Mouse (Mus musculus): Measurements from ENCODE around the gene Apom. TPM values are rescaled to one million over a fixed set of nuclear protein-coding genes. Genes with fewer than 3 reads are reported as not detected.

The Apom gene
- total RNA-seq, 2 experiments from 2014 or later, result not detected

GRCm38 (mm10) chr17:35079778-35080177 lies 52.1 kb downstream of the Apom start:
- peak; percentile 93 for ATAC-seq (replicated peaks; ENCODE audit: low FRiP score, low TSS enrichment, poor library complexity, severe bottlenecking)

Other genes with a start within 250 kb of the Apom start
Only the 30 nearest of the 41 such genes appear.
- gene Lsm2, start 150.2 kb downstream of the Apom start, total RNA-seq (2014; fragmentation: Nextera tagmentation), result 269 and 281 TPM in 2 replicates
- gene Lsm2, start 150.2 kb downstream of the Apom start, total RNA-seq (2017), result 34.8 and 79.7 TPM in 2 replicates
- 137 and 213 TPM in 2 replicates for gene Vars, start 131.1 kb downstream of the Apom start, total RNA-seq (2014; fragmentation: Nextera tagmentation)
- gene Vars, start 131.1 kb downstream of the Apom start, total RNA-seq (2017), result 226 and 342 TPM in 2 replicates
- 0.31 and 0.54 TPM in 2 replicates for gene Vwa7, start 115.5 kb downstream of the Apom start, total RNA-seq (2014; fragmentation: Nextera tagmentation)
- gene Vwa7, start 115.5 kb downstream of the Apom start, total RNA-seq (2017), result 0.15 and 0.19 TPM in 2 replicates
- 9.4 and 14.7 TPM in 2 replicates for gene Sapcd1, start 104.0 kb downstream of the Apom start, total RNA-seq (2014; fragmentation: Nextera tagmentation)
- 4.2 TPM in 1 of 2 replicates, not detected in the other for gene Sapcd1, start 104.0 kb downstream of the Apom start, total RNA-seq (2017)
- 10.0 and 10.6 TPM in 2 replicates for gene Msh5, start 85.3 kb downstream of the Apom start, total RNA-seq (2014; fragmentation: Nextera tagmentation)
- 2.4 and 3.1 TPM in 2 replicates for gene Msh5, start 85.3 kb downstream of the Apom start, total RNA-seq (2017)
- 126 and 137 TPM in 2 replicates for gene Clic1, start 82.1 kb downstream of the Apom start, total RNA-seq (2014; fragmentation: Nextera tagmentation)
- gene Clic1, start 82.1 kb downstream of the Apom start, total RNA-seq (2017), result 137 and 183 TPM in 2 replicates
- 2.7 and 7.6 TPM in 2 replicates for gene Ddah2, start 73.0 kb downstream of the Apom start, total RNA-seq (2014; fragmentation: Nextera tagmentation)
- 4.6 and 21.4 TPM in 2 replicates for gene Ddah2, start 73.0 kb downstream of the Apom start, total RNA-seq (2017)
- gene Ly6g6c, start 66.7 kb downstream of the Apom start, total RNA-seq (2014; fragmentation: Nextera tagmentation), result not detected in 2 replicates
- not detected in 2 replicates for gene Ly6g6c, start 66.7 kb downstream of the Apom start, total RNA-seq (2017)
- 0.32 TPM in 1 of 2 replicates, not detected in the other for gene Mpig6b, start 65.9 kb downstream of the Apom start, total RNA-seq (2014; fragmentation: Nextera tagmentation)
- gene Mpig6b, start 65.9 kb downstream of the Apom start, total RNA-seq (2017), result not detected in 2 replicates
- gene Ly6g6e, start 55.1 kb downstream of the Apom start, total RNA-seq (2014; fragmentation: Nextera tagmentation), result not detected in 2 replicates
- not detected in 2 replicates for gene Ly6g6e, start 55.1 kb downstream of the Apom start, total RNA-seq (2017)
- gene Ly6g6d, start 54.0 kb downstream of the Apom start, total RNA-seq (2014; fragmentation: Nextera tagmentation), result not detected in 2 replicates
- gene Ly6g6d, start 54.0 kb downstream of the Apom start, total RNA-seq (2017), result not detected in 2 replicates
- gene Ly6g6f, start 46.4 kb downstream of the Apom start, total RNA-seq (2014; fragmentation: Nextera tagmentation), result not detected in 2 replicates
- not detected in 2 replicates for gene Ly6g6f, start 46.4 kb downstream of the Apom start, total RNA-seq (2017)
- 62.9 and 76.7 TPM in 2 replicates for gene Abhd16a, start 42.8 kb downstream of the Apom start, total RNA-seq (2014; fragmentation: Nextera tagmentation)
- 38.5 and 46.7 TPM in 2 replicates for gene Abhd16a, start 42.8 kb downstream of the Apom start, total RNA-seq (2017)
- gene Ly6g5c, start 23.8 kb downstream of the Apom start, total RNA-seq (2014; fragmentation: Nextera tagmentation), result not detected in 2 replicates
- not detected in 2 replicates for gene Ly6g5c, start 23.8 kb downstream of the Apom start, total RNA-seq (2017)
- gene Ly6g5b, start 16.6 kb downstream of the Apom start, total RNA-seq (2014; fragmentation: Nextera tagmentation), result 0.42 and 1.1 TPM in 2 replicates
- 0.99 TPM in 1 of 2 replicates, not detected in the other for gene Ly6g5b, start 16.6 kb downstream of the Apom start, total RNA-seq (2017)
- 30.4 and 31.5 TPM in 2 replicates for gene Gpank1, start 10.6 kb downstream of the Apom start, total RNA-seq (2014; fragmentation: Nextera tagmentation)
- 36.2 and 37.7 TPM in 2 replicates for gene Gpank1, start 10.6 kb downstream of the Apom start, total RNA-seq (2017)
- gene Csnk2b, start 10.0 kb downstream of the Apom start, total RNA-seq (2014; fragmentation: Nextera tagmentation), result 340 and 451 TPM in 2 replicates
- 319 and 482 TPM in 2 replicates for gene Csnk2b, start 10.0 kb downstream of the Apom start, total RNA-seq (2017)
- gene D17H6S53E, start 5.7 kb downstream of the Apom start, total RNA-seq (2014; fragmentation: Nextera tagmentation), result 0.70 and 6.3 TPM in 2 replicates
- 4.4 and 9.0 TPM in 2 replicates for gene D17H6S53E, start 5.7 kb downstream of the Apom start, total RNA-seq (2017)
- 158 TPM in 2 replicates for gene Bag6, start 3.1 kb upstream of the Apom start, total RNA-seq (2014; fragmentation: Nextera tagmentation)
- 63.3 and 105 TPM in 2 replicates for gene Bag6, start 3.1 kb upstream of the Apom start, total RNA-seq (2017)
- gene Prrc2a, start 32.8 kb upstream of the Apom start, total RNA-seq (2014; fragmentation: Nextera tagmentation), result 392 and 430 TPM in 2 replicates
- gene Prrc2a, start 32.8 kb upstream of the Apom start, total RNA-seq (2017), result 44.9 and 47.1 TPM in 2 replicates
- gene Aif1, start 44.0 kb upstream of the Apom start, total RNA-seq (2014; fragmentation: Nextera tagmentation), result not detected in 2 replicates
- 7.4 TPM in 1 of 2 replicates, not detected in the other for gene Aif1, start 44.0 kb upstream of the Apom start, total RNA-seq (2017)
- gene Lst1, start 56.4 kb upstream of the Apom start, total RNA-seq (2014; fragmentation: Nextera tagmentation), result not detected in 2 replicates
- 15.8 TPM in 1 of 2 replicates, not detected in the other for gene Lst1, start 56.4 kb upstream of the Apom start, total RNA-seq (2017)
- 5.5 and 12.6 TPM in 2 replicates for gene Ltb, start 62.4 kb upstream of the Apom start, total RNA-seq (2014; fragmentation: Nextera tagmentation)
- 1.3 TPM in 1 of 2 replicates, not detected in the other for gene Ltb, start 62.4 kb upstream of the Apom start, total RNA-seq (2017)
- 1.8 TPM in 1 of 2 replicates, not detected in the other for gene Tnf, start 70.0 kb upstream of the Apom start, total RNA-seq (2014; fragmentation: Nextera tagmentation)
- gene Tnf, start 70.0 kb upstream of the Apom start, total RNA-seq (2017), result 0.88 and 7.7 TPM in 2 replicates
- gene Lta, start 73.3 kb upstream of the Apom start, total RNA-seq (2014; fragmentation: Nextera tagmentation), result 0.45 TPM in 1 of 2 replicates, not detected in the other
- gene Lta, start 73.3 kb upstream of the Apom start, total RNA-seq (2017), result not detected in 2 replicates
- gene Gm16181, start 88.8 kb upstream of the Apom start, total RNA-seq (2014; fragmentation: Nextera tagmentation), result not detected in 2 replicates
- not detected in 2 replicates for gene Gm16181, start 88.8 kb upstream of the Apom start, total RNA-seq (2017)
- gene Atp6v1g2, start 101.6 kb upstream of the Apom start, total RNA-seq (2014; fragmentation: Nextera tagmentation), result 4.5 and 8.0 TPM in 2 replicates
- gene Atp6v1g2, start 101.6 kb upstream of the Apom start, total RNA-seq (2017), result 0.99 and 2.2 TPM in 2 replicates
- 8.8 and 10.1 TPM in 2 replicates for gene Nfkbil1, start 103.7 kb upstream of the Apom start, total RNA-seq (2014; fragmentation: Nextera tagmentation)
- gene Nfkbil1, start 103.7 kb upstream of the Apom start, total RNA-seq (2017), result 3.5 and 10.1 TPM in 2 replicates
- gene Ddx39b, start 109.7 kb upstream of the Apom start, total RNA-seq (2014; fragmentation: Nextera tagmentation), result 488 and 550 TPM in 2 replicates
- 211 and 221 TPM in 2 replicates for gene Ddx39b, start 109.7 kb upstream of the Apom start, total RNA-seq (2017)
- 237 and 344 TPM in 2 replicates for gene H2-D1, start 130.7 kb upstream of the Apom start, total RNA-seq (2014; fragmentation: Nextera tagmentation)
- gene H2-D1, start 130.7 kb upstream of the Apom start, total RNA-seq (2017), result 289 and 334 TPM in 2 replicates

Data from megakaryocyte-erythroid progenitor cell, adult 5-6 weeks (primary cell).